Mouse (Mus musculus): ENCODE measurements around the gene Slc6a12. TPM values are rescaled to one million over a fixed set of nuclear protein-coding genes. Genes with fewer than 3 reads are reported as not detected.

Gene Slc6a12
- 0.69 TPM in 1 of 2 replicates, not detected in the other for polyA plus RNA-seq (2016; fragmentation: Nextera tagmentation; extraction: Ambion mirVana)

DNA sequence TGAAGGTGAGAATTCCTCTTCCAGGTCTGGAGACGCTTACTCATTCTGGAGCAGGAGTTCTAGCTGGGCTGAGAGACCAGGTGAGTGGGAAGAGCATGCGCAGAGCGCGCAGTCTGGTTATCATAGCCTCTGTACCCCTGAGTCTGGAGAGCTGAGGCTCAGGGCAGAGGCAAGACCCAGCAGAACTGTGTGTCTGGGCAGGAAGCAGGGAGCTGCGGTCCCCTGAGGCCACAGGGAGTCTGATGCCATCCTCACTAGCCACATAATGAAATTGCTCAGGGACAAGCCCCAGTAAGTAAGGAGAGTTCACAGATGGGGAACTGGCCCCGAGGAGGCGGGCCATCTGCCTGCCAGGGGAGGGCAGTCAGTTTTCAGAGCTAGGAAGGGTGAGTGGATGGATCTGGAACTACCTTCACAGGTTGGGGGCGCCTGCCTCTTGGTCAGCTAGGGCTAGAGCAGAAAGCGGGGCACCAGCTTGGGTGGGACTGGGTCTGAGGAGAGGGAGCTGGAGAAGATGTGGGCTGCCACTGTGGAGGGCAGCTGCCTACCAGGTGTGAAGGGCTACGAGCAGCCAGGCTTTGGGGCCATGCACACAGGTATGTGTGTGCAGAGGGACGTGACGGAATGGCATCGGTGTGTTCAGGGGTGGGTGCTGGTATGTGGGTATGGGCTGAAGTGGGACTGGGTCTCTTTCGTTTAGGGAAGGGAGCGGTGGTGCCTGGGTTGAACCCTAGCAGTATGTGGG, at the start of gene Slc6a12:
Gene Slc6a12, plus strand, starts transcription at position 51 of the 745 bp plus-strand sequence.
- 71% methylated on average over 15 of the region's 15 CpGs for WGBS
- Histone ChIP-seq H3K4me2 (replicated peaks) (no peak within 1 kb of the TSS), H3K27ac (no peak within 1 kb of the TSS), H3K4me1 (peaks cover 4% of the 10 kb centered on the region; the same call in 1 of the 2 replicates), H3K4me3 (no peak within 1 kb of the TSS), H3K36me3 (no peaks in the 10 kb centered on the region), H3K27me3 (0 out of 2 replicates have a peak, but pooled peaks cover 3% of the 10 kb centered on the region), H3K9ac (no peak within 1 kb of the TSS), H3K9me3 (no peaks in the 10 kb centered on the region)
- no peak for ATAC-seq (ENCODE audit: insufficient number of reproducible peaks, insufficient read depth, low FRiP score, low TSS enrichment)

DNA sequence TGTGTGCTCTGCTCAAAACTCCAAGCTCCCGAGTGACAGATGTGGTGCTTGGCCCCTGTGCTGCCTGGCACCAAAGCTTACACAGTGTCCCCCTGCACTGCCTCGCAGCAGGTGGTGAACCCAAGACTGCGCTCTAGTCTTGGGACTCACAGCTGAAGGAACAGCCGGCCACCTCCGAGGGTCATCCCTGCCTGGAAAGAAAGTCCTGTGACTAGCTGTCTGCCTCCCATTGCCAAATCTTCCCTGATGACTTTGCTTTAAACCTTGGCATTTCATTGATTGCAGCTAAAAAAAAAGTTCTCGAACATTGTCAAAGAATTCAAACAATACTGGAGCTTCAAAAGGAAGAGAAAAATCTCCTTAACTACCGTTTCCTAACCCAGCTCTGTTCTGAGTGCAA, 43.6 kb upstream of the Slc6a12 start:
- no peaks in the 10 kb centered on the region for H3K9me3 ChIP-seq
- no peaks in the 10 kb centered on the region for H3K36me3 ChIP-seq
- no peaks in the 10 kb centered on the region for H3K27me3 ChIP-seq
- no peak overlapping the region for H3K9ac ChIP-seq
- H3K4me1 ChIP-seq: peaks cover 11% of the 10 kb centered on the region; the same call in 1 of the 2 replicates
- no peak overlapping the region for H3K4me3 ChIP-seq
- no peak for ATAC-seq (ENCODE audit: insufficient number of reproducible peaks, insufficient read depth, low FRiP score, low TSS enrichment)
- H3K27ac ChIP-seq: no peak overlapping the region
- 56% methylated on average over 7 of the region's 7 CpGs for WGBS
- no peak overlapping the region for H3K4me2 ChIP-seq (replicated peaks)

DNA sequence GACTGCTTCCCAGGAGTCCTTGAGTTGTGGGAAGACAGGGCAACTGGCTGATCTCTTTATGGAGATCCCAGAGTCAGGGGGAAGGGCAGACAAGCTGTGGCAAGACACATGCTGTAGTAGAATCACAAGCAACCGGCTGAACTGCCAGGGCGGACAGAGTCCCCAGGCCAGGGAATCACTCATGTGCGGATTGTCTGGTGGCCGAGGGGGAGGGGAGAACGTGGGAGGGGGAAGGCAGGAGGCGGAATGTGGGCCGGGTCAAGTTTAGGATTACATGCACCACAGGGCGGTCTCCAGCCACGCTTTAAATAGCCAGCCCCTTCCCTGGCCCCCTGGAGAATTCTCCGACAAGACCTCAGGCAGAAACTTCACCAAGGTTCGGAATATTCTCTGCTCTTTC, 42.9 kb upstream of the Slc6a12 start, which contains the start of gene Slc6a13:
Gene Slc6a13, plus strand, starts transcription at position 274 of the 400 bp plus-strand sequence.
- 1% methylated on average over 11 of the region's 11 CpGs for WGBS
- H3K4me2 ChIP-seq (replicated peaks): peak within 1 kb of the TSS; percentile 29
- ATAC-seq (ENCODE audit: insufficient number of reproducible peaks, insufficient read depth, low FRiP score, low TSS enrichment): peak; percentile 70; the same call in 1 of the 2 replicates

DNA sequence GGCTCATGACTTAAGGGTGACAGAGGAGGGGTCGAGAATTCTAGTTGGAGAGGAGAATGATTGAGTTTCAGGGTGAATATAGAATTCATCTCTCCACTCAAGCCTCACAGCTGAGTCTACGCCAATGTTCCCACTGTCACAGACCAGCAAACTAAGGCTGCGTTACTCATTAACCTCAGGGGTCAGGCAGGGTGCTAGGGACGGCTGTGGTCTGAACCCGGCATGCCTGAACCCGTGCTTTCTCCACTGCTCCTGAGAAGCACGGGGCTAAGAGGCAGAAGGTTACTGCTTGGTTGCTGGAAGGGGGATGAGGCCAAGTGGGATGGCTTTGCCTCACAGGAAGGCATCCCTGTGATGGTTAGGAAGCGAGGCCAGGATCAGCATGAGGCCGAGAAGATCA, 42.4 kb upstream of the Slc6a12 start:
- Histone ChIP-seq H3K4me2 (replicated peaks) (peak overlapping the region; percentile 29; the same call in 1 of the 2 replicates), H3K9me3 (no peaks in the 10 kb centered on the region), H3K4me1 (peaks cover 11% of the 10 kb centered on the region; the same call in 1 of the 2 replicates), H3K9ac (no peak overlapping the region), H3K27ac (no peak overlapping the region), H3K4me3 (no peak overlapping the region), H3K36me3 (no peaks in the 10 kb centered on the region), H3K27me3 (no peaks in the 10 kb centered on the region)
- WGBS: 44% methylated on average over 9 of the region's 9 CpGs
- no peak for ATAC-seq (ENCODE audit: insufficient number of reproducible peaks, insufficient read depth, low FRiP score, low TSS enrichment)

More for the DNA sequence above, 42.9 kb upstream of the Slc6a12 start, which contains the start of gene Slc6a13:
- Histone ChIP-seq H3K36me3 (no peaks in the 10 kb centered on the region), H3K9me3 (no peaks in the 10 kb centered on the region), H3K4me3 (no peak within 1 kb of the TSS), H3K9ac (no peak within 1 kb of the TSS), H3K4me1 (peaks cover 11% of the 10 kb centered on the region; the same call in 1 of the 2 replicates), H3K27ac (no peak within 1 kb of the TSS), H3K27me3 (no peaks in the 10 kb centered on the region)

DNA sequence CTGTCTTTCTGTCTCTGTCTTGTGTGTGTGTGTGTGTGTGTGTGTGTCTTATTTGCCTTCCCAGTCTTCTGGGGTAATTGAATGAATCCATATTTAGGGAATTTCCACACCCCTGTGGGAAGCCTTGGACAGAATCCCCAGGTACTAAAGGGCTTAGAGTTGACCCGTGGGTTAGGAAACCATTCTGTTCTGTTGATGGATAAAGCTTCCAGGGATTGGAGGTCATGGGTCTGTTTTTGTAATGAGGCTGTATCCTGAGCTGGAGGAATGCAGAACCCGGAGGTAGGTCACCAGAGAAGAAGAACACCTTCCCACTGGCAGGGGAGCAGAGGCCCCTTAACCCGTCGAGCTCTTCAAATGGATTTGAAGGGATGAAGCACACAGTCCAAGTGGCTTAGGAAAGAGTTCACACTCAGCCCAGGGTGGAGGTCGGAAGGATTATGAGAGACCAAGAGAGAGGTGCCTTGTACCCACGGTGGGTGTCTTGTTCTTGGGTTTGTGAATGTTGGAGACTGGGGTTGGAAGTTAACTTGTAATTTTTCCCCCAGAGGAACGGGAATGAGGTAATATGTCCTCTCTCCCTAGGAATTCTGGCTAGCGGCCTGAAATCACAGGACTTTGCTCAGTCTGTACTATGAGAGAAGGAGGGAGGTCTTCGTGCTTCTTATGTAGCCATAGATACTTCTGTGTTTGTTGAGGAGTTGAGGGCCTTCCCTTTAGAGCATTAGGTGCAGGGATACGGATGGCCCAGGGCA, 39.2 kb upstream of the Slc6a12 start:
- H3K9ac ChIP-seq: no peak overlapping the region
- no peaks in the 10 kb centered on the region for H3K27me3 ChIP-seq
- WGBS: 64% methylated on average over 10 of the region's 10 CpGs
- H3K4me3 ChIP-seq: no peak overlapping the region
- H3K27ac ChIP-seq: no peak overlapping the region
- H3K4me2 ChIP-seq (replicated peaks): no peak overlapping the region
- no peaks in the 10 kb centered on the region for H3K9me3 ChIP-seq
- no peaks in the 10 kb centered on the region for H3K36me3 ChIP-seq
- peaks cover 11% of the 10 kb centered on the region; the same call in 1 of the 2 replicates for H3K4me1 ChIP-seq
- ATAC-seq (ENCODE audit: insufficient number of reproducible peaks, insufficient read depth, low FRiP score, low TSS enrichment): no peak

DNA sequence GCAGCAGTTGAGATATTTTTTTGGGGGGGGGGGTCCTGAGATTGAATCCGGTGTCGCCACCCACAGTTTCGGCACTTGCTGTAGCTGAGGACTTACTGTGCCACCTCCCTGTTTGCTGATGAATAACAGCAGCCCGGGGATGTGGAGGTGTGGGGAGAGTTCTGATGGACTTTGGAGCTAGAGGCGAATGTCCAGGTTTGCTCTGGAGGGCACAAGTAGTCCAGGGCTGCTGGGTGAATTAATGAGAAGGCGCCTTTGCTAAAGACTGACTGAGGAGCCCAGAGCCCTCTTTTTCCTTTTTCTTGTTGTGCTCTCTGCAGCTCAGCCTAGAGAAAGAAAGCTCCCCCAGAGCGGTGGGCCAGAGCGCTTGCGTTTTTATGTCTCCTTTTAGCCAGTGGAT, 38.2 kb upstream of the Slc6a12 start:
- Histone ChIP-seq H3K4me1 (peaks cover 10% of the 10 kb centered on the region; the same call in 1 of the 2 replicates), H3K4me3 (no peak overlapping the region), H3K9me3 (no peaks in the 10 kb centered on the region), H3K4me2 (replicated peaks) (no peak overlapping the region), H3K36me3 (no peaks in the 10 kb centered on the region), H3K9ac (no peak overlapping the region), H3K27me3 (no peaks in the 10 kb centered on the region), H3K27ac (no peak overlapping the region)
- 79% methylated on average over 9 of the region's 9 CpGs for WGBS
- no peak for ATAC-seq (ENCODE audit: insufficient number of reproducible peaks, insufficient read depth, low FRiP score, low TSS enrichment)

DNA sequence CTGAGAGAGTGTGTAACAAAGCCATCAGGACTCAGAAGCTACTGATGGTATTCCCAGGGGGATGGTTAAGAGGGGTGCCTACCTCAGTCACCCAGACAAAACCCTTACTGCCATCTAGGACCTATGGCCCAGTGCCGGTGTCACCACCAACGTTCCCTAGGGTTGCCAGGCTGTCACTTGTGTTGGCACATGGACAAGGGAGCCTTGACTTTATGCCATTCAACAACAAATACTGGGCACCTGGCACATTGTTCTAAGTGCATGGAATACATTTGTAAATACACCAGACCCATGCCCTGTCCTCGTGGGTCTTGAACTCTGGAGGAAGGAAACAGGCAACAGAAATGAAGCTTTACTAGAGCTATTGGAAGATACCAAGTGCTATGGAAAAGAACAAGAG, 37.3 kb upstream of the Slc6a12 start:
- WGBS: 90% methylated on average over 3 of the region's 3 CpGs
- no peak overlapping the region for H3K4me3 ChIP-seq
- no peak; the same call in 1 of the 2 replicates for ATAC-seq (ENCODE audit: insufficient number of reproducible peaks, insufficient read depth, low FRiP score, low TSS enrichment)
- H3K9me3 ChIP-seq: no peaks in the 10 kb centered on the region
- H3K9ac ChIP-seq: no peak overlapping the region
- no peak overlapping the region for H3K4me2 ChIP-seq (replicated peaks)
- no peak overlapping the region for H3K27ac ChIP-seq
- no peaks in the 10 kb centered on the region for H3K27me3 ChIP-seq
- H3K4me1 ChIP-seq: peaks cover under 1% of the 10 kb centered on the region; the same call in 1 of the 2 replicates
- H3K36me3 ChIP-seq: no peaks in the 10 kb centered on the region

DNA sequence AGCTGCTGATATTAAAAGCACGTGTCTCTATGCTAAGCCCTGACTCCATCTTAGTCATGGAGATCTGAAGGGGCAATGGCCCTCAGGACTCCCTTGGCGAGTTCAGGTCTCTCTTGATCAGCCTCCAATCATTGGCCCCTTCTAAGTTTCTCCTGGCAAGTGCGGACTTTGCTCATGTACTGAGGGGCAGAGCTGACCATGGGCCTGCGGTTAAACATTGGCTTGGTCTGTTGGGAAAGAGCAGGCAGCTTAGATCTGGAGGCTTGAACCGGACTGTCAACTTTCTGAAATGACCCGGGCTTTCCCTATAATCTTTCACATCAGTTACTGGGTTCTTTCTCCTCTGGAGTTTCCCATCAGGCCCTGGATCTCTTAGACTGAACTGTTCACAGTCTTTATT, 31.9 kb upstream of the Slc6a12 start:
- Histone ChIP-seq H3K36me3 (no peaks in the 10 kb centered on the region), H3K4me2 (replicated peaks) (no peak overlapping the region), H3K4me1 (no peaks in the 10 kb centered on the region), H3K9ac (no peak overlapping the region), H3K27ac (no peak overlapping the region), H3K4me3 (no peak overlapping the region), H3K9me3 (no peaks in the 10 kb centered on the region), H3K27me3 (no peaks in the 10 kb centered on the region)
- 80% methylated on average over 6 of the region's 6 CpGs for WGBS
- no peak for ATAC-seq (ENCODE audit: insufficient number of reproducible peaks, insufficient read depth, low FRiP score, low TSS enrichment)

DNA sequence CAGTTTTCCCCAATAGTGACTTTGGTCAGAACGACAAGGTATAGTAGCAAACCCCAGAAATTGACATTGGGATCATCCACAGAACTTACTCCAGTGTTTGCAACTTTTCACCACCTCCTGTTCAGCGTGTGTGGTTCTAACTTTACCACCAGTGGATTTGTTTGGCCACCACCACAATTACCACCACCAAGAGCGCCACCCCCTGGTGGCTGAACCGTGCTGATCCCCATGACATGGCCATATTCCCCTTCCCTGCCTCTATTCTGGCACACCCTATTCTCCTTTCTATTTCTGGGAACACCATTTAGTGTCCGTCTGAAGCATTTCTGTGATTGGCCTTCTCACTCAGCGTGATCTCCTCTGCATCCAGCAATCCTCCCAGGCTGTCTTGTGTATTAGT, 23.8 kb upstream of the Slc6a12 start:
- H3K9ac ChIP-seq: no peak overlapping the region
- H3K36me3 ChIP-seq: no peaks in the 10 kb centered on the region
- no peak overlapping the region for H3K4me3 ChIP-seq
- no peak overlapping the region for H3K27ac ChIP-seq
- H3K4me2 ChIP-seq (replicated peaks): no peak overlapping the region
- WGBS: 67% methylated on average over 6 of the region's 6 CpGs
- H3K4me1 ChIP-seq: no peaks in the 10 kb centered on the region
- ATAC-seq (ENCODE audit: insufficient number of reproducible peaks, insufficient read depth, low FRiP score, low TSS enrichment): no peak
- H3K27me3 ChIP-seq: no peaks in the 10 kb centered on the region
- H3K9me3 ChIP-seq: no peaks in the 10 kb centered on the region

DNA sequence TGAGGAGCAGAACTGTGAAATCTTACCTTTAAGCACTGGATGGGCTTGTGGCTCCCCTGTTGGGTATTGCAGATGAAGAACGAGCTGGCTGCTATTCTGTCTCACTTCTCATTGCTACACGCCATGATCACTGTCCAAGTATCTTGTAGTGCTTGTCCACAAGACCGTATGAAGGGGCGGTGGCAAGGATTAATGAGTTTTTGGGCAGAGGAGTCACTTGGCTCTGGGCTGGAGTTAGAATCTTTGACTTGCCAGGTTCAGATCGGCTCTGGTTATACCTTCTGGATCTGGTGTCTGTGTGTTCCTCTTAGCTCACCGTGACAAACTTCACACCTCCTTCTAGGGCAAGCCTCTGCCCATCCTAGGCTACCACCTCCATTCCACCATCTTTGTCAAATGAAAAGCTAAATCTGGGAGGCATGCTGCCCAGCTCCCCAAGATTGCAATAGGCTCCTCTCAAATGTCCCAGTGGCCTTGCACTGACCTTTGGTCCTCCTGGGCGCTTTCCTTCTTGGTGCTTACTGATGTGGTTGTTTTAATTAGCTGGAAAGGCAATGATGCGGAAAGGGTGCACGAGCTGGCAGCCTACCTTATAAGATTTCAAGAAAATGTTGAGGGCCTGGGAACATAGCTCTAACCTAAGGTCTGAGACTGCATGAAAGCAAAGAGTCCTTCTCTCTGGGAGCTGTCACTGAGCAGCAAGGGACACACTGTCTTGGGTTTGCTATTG, 20.3 kb upstream of the Slc6a12 start:
- H3K27ac ChIP-seq: no peak overlapping the region
- 0 out of 2 replicates have a peak, but pooled peaks cover 3% of the 10 kb centered on the region for H3K27me3 ChIP-seq
- no peaks in the 10 kb centered on the region for H3K4me1 ChIP-seq
- no peaks in the 10 kb centered on the region for H3K36me3 ChIP-seq
- WGBS: 81% methylated on average over 9 of the region's 9 CpGs
- no peak overlapping the region for H3K4me2 ChIP-seq (replicated peaks)
- ATAC-seq (ENCODE audit: insufficient number of reproducible peaks, insufficient read depth, low FRiP score, low TSS enrichment): no peak
- H3K4me3 ChIP-seq: no peak overlapping the region
- no peaks in the 10 kb centered on the region for H3K9me3 ChIP-seq
- no peak overlapping the region for H3K9ac ChIP-seq

DNA sequence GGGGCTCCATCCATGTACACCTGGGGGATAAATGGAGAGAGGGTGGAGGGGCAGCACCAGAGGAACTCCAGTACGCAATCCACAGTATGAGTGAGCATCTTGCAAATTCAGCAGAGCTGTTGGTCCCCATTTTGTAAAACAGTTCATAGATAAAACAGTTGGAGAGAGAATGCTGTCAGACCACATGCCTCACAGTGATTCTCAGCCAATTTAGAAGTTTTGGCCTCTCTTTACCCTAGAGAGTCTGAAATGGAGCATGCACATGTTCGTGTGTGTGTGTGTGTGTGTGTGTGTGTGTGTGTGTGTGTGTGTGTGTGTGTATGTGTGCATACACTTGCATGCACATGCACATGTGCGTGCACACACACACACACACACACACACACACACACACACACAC, 17.6 kb upstream of the Slc6a12 start:
- Histone ChIP-seq H3K4me1 (peaks cover 6% of the 10 kb centered on the region), H3K27me3 (0 out of 2 replicates have a peak, but pooled peaks cover 3% of the 10 kb centered on the region)

More for the DNA sequence above, 17.6 kb upstream of the Slc6a12 start:
- no peak overlapping the region for H3K9ac ChIP-seq
- H3K4me2 ChIP-seq (replicated peaks): no peak overlapping the region
- no peaks in the 10 kb centered on the region for H3K9me3 ChIP-seq
- H3K4me3 ChIP-seq: no peak overlapping the region
- H3K27ac ChIP-seq: no peak overlapping the region
- ATAC-seq (ENCODE audit: insufficient number of reproducible peaks, insufficient read depth, low FRiP score, low TSS enrichment): no peak
- 79% methylated on average over 2 of the region's 3 CpGs for WGBS
- H3K36me3 ChIP-seq: no peaks in the 10 kb centered on the region

All from embryonic facial prominence, embryonic 12.5 days (tissue).